Mouse (Mus musculus): Measurements from ENCODE around the gene Thoc6.

The Thoc6 gene

GRCm38 (mm10) chr17:23673424-23674073, at the start of gene Thoc6, which contains the start of gene Hcfc1r1:
Thoc6 (minus strand) TSS chr17:23673882.
Hcfc1r1 (plus strand) TSS chr17:23673596.
- POLR2A ChIA-PET: interaction anchor here in 2 of 4 experiments (0.6 to 2.5 kb wide), 11 partner anchors 11 to 480 kb away, joined by 3 to 11 read pairs (median 3); partner anchors contain the start of genes Mmp25 (in 1 of the 2), Zfp213 (in 1 of the 2) and Zfp40 (in 1 of the 2)
- CTCF ChIA-PET: interaction anchor here in 1 of 4 experiments (1.2 to 3.1 kb wide), 3 partner anchors 9 to 73 kb away, joined by 3 to 12 read pairs (median 5); partner anchors contain the start of gene Bicdl2

GRCm38 (mm10) chr17:23722376-23723125, 48.9 kb upstream of the Thoc6 start, which contains the start of gene 1520401A03Rik:
1520401A03Rik (minus strand) TSS chr17:23722783.
- POLR2A ChIA-PET: interaction anchor here in 2 of 4 experiments (0.6 to 16.9 kb wide), 7 partner anchors 17 to 86 kb away, joined by 3 to 197 read pairs (median 4); partner anchors contain the start of genes Paqr4 (in 2 of the 2) and Kremen2 (in 1 of the 2)
- CTCF ChIA-PET: interaction anchor here (0.5 to 4.3 kb wide), 11 partner anchors 16 to 271 kb away, joined by 3 to 24 read pairs (median 4); partner anchors contain the start of genes Prss32 (in 1 of the 4) and Prss41 (in 1 of the 4)

DNA sequence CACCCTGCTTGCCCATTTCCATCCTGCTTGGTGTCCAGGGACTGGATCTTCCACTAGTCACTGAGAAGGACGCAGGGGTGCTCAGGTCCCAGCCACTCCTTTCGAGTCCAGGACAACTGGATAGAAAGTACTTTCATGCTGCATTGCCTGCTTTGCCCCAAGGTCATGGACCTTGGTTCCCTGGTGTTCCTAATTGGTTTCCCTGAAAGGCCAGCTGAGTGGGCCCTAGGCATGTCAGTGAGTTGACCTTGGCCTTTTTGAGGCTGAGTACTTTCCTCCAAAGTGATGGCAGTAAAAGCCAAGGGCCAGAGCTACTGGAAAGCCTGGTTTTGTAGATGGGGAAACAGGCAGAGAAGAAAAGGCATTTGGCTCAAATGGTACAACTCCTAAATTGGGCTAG, 48.2 kb upstream of the Thoc6 start:
- POLR2A ChIA-PET: interaction anchor here in 2 of 4 experiments (1.1 to 16.9 kb wide), 7 partner anchors 15 to 123 kb away, joined by 3 to 197 read pairs (median 4); partner anchors contain the start of genes Paqr4 (in 2 of the 2), Flywch1 (in 1 of the 2), Kremen2 (in 1 of the 2) and Zfp13 (in 1 of the 2)
- CTCF ChIA-PET: interaction anchor here (0.5 to 4.3 kb wide), 8 partner anchors 15 to 272 kb away, joined by 3 to 24 read pairs (median 4); partner anchors contain the start of genes Prss32 (in 1 of the 4) and Prss41 (in 1 of the 4)

DNA sequence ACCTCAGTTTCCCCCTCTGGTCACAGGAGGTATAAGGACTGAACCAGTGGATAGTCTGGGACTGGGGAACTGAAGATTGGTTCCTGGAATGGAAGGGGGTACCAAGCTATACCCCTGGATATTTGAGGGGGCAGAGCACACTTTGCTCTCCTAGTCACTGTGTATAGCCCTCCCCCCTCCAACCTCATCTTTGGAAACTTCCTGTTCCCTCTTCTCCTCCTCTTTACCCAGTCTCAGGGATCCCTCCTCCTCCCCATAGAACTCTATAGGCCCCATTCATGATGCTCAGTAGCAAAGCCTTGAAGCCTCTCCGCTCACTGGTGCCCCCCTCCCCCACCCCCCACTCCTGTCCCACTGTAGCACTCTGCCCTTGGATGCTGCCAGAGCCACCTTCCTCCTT, 45.8 kb upstream of the Thoc6 start:
- POLR2A ChIA-PET: interaction anchor here in 1 of 4 experiments (0.6 to 16.9 kb wide), 2 partner anchors 22 to 45 kb away, joined by 3 to 197 read pairs; partner anchors contain the start of genes Kremen2 and Paqr4
- CTCF ChIA-PET: interaction anchor here in 3 of 4 experiments (0.9 to 4.3 kb wide), 7 partner anchors 13 to 159 kb away, joined by 3 to 24 read pairs (median 5); no protein-coding TSS in a partner anchor

DNA sequence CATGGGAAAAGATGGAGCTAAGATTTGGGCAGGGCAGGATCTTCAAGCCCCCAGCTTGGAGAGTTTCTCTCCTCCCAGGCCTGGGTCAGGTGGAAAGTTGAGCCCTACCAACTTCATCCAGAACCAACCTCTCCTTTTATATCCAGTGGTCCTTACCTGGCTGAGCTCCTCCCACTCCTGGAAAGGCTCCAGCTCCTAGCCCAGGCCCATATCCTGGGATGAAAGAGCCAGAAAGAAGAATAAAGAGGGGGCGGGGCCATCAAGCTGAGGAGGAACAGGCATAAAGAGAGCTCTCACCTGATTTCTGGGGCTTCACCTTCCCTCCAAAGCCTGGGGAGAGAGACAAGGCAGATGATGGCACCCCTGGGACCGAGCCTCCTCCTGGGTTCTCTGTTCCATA, 43.3 kb upstream of the Thoc6 start:
- POLR2A ChIA-PET: interaction anchor here in 2 of 4 experiments (0.6 to 16.9 kb wide), 8 partner anchors 9 to 118 kb away, joined by 3 to 197 read pairs (median 4); partner anchors contain the start of genes Pkmyt1 (in 2 of the 2), Cldn9 (in 1 of the 2), Kremen2 (in 1 of the 2) and Paqr4 (in 1 of the 2)

GRCm38 (mm10) chr17:23706212-23706611, 32.5 kb upstream of the Thoc6 start:
- POLR2A ChIA-PET: interaction anchor here in 3 of 4 experiments (0.5 to 2.5 kb wide), 20 partner anchors 10 to 139 kb away, joined by 3 to 7 read pairs (median 3); partner anchors contain the start of gene 1520401A03Rik (in 1 of the 3)
- CTCF ChIA-PET: interaction anchor here (0.5 to 5.6 kb wide), 91 partner anchors 8 to 967 kb away, joined by 3 to 47 read pairs (median 5); partner anchors contain the start of genes Bicdl2 (in 3 of the 4), Cldn9 (in 3 of the 4), Mmp25 (in 3 of the 4) and 1520401A03Rik (in 2 of the 4)

More for the DNA sequence above, 43.3 kb upstream of the Thoc6 start:
- CTCF ChIA-PET: interaction anchor here (0.6 to 2.7 kb wide), 4 partner anchors 11 to 107 kb away, joined by 3 to 13 read pairs (median 5); no protein-coding TSS in a partner anchor

DNA sequence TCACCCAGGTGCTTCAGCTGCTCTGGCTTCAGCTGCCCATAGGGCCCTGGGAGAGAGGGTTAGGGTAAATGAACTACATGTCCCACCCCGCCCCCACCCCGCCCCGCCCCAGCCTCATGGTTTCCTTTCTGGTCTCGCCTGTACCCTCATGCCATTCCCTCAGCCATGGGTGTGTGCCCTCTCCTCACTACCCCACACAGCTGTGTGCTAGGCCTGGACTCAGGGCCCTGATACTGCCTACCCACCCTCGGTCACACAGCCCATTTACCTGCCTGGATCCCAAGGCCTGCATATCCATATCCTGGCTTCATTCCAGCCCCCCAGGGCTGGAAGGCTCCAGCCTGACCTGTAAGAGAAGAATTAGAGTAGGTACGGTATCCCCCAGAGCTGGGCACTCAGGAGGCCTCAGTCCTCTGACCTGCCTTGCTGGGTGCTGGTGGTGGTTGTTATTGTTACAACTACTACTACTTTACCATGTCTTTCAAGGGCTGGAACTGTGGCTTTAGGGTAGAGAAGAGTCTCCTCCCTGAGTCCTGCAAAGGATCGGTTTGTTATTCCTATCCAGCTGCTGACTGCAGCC, 31.9 kb upstream of the Thoc6 start:
- CTCF ChIA-PET: interaction anchor here (0.5 to 5.6 kb wide), 86 partner anchors 7 to 966 kb away, joined by 3 to 47 read pairs (median 5); partner anchors contain the start of genes Bicdl2 (in 3 of the 4), Cldn9 (in 3 of the 4), Mmp25 (in 3 of the 4) and 1520401A03Rik (in 2 of the 4)

DNA sequence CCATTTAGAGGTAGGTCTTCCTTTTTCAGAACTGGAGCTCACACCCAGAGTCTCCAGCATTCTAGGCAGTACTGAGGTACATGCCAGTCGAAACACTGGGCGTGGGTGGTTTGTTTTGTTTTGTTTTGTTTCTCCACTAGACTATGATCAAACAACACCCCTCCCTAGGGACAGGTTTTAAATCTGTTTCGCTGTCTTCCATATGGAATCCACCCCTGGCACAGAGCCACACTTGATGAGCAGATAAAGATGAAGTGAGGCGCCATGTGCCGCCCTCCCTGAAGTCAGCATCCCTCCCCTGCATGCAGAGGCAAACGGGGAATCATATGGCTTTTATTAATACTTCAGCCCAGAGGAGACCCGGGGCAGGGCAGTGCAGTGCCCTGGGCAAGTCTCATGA, 31.1 kb upstream of the Thoc6 start:
- POLR2A ChIA-PET: interaction anchor here in 2 of 4 experiments (0.7 to 2.1 kb wide), 3 partner anchors 35 to 54 kb away, joined by 3 to 6 read pairs (median 4); no protein-coding TSS in a partner anchor

More for the DNA sequence above, 31.9 kb upstream of the Thoc6 start:
- POLR2A ChIA-PET: interaction anchor here in 3 of 4 experiments (0.5 to 2.1 kb wide), 16 partner anchors 9 to 138 kb away, joined by 3 to 7 read pairs (median 4); partner anchors contain the start of gene 1520401A03Rik (in 1 of the 3)

DNA sequence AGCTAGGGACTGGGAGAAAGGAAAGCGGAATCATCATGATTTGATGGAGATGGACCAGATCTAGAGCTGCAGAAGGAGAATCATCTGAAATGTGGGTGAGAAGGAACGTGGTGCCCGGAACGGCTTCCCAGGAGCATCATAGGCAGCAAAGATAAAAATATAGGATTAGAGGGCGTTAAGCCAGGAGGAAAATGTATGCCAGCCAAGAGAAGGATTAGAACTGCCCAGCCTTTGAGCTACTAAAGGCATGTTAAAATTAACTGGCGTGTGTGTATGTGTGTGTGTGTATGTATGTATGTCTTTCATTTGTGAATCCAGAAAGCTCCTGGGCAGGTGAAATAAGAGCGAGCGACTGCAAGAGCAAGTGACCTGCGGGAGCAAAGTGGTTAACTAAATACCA, 29.6 kb upstream of the Thoc6 start:
- CTCF ChIA-PET: interaction anchor here in 3 of 4 experiments (0.5 to 5.6 kb wide), 7 partner anchors 23 to 1576 kb away, joined by 3 to 47 read pairs (median 3); partner anchors contain the start of gene Pkmyt1 (in 1 of the 3)
- POLR2A ChIA-PET: interaction anchor here in 3 of 4 experiments (0.6 to 1.2 kb wide), 5 partner anchors 18 to 37 kb away, joined by 3 to 4 read pairs (median 3); no protein-coding TSS in a partner anchor

More for the DNA sequence above, 31.1 kb upstream of the Thoc6 start:
- CTCF ChIA-PET: interaction anchor here (0.6 to 5.6 kb wide), 10 partner anchors 21 to 74 kb away, joined by 3 to 47 read pairs (median 5); partner anchors contain the start of genes Bicdl2 (in 1 of the 4) and Cldn9 (in 1 of the 4)

- ChIA-PET POLR2A (interaction anchor here (0.6 to 5.9 kb wide), 53 partner anchors 8 to 551 kb away, joined by 3 to 70 read pairs (median 4); partner anchors contain the start of genes Cldn9 (in 3 of the 4), Cldn6 (in 2 of the 4), Zscan10 (in 2 of the 4) and Ccnf (in 1 of the 4)), CTCF (interaction anchor here (0.6 to 3.2 kb wide), 49 partner anchors 10 to 294 kb away, joined by 3 to 25 read pairs (median 5); partner anchors contain the start of genes Cldn9 (in 2 of the 4), 1520401A03Rik (in 1 of the 4), Bicdl2 (in 1 of the 4) and Cldn6 (in 1 of the 4))
Observed at GRCm38 (mm10) chr17:23700079-23700478, 26.4 kb upstream of the Thoc6 start.

GRCm38 (mm10) chr17:23699131-23700077, 25.7 kb upstream of the Thoc6 start:
- ChIA-PET POLR2A (interaction anchor here in 3 of 4 experiments (0.6 to 5.9 kb wide), 46 partner anchors 9 to 552 kb away, joined by 3 to 70 read pairs (median 4); partner anchors contain the start of genes Cldn9 (in 3 of the 3), Zscan10 (in 2 of the 3), 1520401A03Rik (in 1 of the 3) and Ccnf (in 1 of the 3)), CTCF (interaction anchor here (0.5 to 3.2 kb wide), 45 partner anchors 11 to 152 kb away, joined by 3 to 25 read pairs (median 5); partner anchors contain the start of genes Cldn9 (in 2 of the 4), 1520401A03Rik (in 1 of the 4), Bicdl2 (in 1 of the 4) and Cldn6 (in 1 of the 4))

DNA sequence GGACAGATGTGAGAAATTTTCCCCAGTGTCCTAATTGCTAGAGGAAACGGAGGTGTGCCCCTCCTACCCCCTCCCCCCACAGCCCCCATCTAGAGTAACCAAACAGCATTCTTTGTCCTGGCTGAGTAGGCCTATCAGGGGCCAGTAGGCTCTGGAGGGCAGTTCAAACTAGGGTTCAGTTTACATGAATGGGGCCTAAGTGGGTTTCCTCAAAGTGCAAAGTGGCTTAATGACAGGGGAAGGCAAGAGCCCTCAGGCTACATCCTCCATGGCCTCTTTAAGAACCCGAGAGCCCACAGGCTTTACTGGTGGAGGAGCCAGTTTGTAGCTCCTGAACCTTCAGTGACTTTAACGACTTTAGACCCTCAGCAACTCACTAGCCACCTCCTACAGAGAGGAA, 22.1 kb upstream of the Thoc6 start:
- CTCF ChIA-PET: interaction anchor here in 2 of 4 experiments (0.5 to 2.2 kb wide), 5 partner anchors 10 to 347 kb away, joined by 3 to 17 read pairs (median 4); no protein-coding TSS in a partner anchor

DNA sequence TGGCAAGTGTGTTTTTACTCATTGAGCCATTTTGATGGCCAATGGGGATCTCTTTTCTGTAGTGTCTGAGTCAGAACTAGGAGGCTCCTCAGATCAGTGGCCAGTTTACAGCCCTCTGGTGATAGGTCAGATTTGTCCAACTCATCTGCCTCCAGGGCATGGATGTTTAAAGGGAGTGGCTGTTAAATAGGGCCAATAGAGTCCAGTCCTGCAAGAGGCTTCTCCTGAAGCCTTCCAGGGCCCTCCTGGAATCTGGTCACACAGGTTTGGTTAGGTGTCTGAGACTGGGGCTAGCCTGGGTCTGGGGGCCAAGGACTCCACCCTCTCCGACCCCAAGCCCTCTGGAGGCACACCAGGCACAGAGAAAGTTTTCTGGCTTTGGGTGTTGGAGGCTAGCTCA, 20.8 kb upstream of the Thoc6 start:
- ChIA-PET CTCF (interaction anchor here in 1 of 4 experiments (1.1 to 1.4 kb wide), 2 partner anchors 11 to 12 kb away, joined by 3 to 7 read pairs; no protein-coding TSS in a partner anchor), POLR2A (interaction anchor here in 2 of 4 experiments (1.2 to 2.4 kb wide), 7 partner anchors 10 to 49 kb away, joined by 3 to 9 read pairs (median 4); partner anchors contain the start of genes Cldn9 (in 2 of the 2) and Pkmyt1 (in 1 of the 2))

More for the DNA sequence above, 22.1 kb upstream of the Thoc6 start:
- POLR2A ChIA-PET: interaction anchor here in 3 of 4 experiments (0.7 to 5.9 kb wide), 10 partner anchors 10 to 90 kb away, joined by 3 to 70 read pairs (median 6); partner anchors contain the start of genes Cldn9 (in 2 of the 3), Cldn6 (in 1 of the 3), Paqr4 (in 1 of the 3) and Pkmyt1 (in 1 of the 3)

Data from embryonic stem cell, embryonic (primary cell).